Mouse (Mus musculus) frontal cortex, postnatal 25 days (tissue): ENCODE results near the gene Hist1h4b.

Experiments
- DNase-seq, 2 experiments: peaks; one replicate each; pipeline ENCODE4 v3.0.0; 2022; ENCODE audit warnings: low spot score in 2 of 2

Gene Hist1h4b

DNA sequence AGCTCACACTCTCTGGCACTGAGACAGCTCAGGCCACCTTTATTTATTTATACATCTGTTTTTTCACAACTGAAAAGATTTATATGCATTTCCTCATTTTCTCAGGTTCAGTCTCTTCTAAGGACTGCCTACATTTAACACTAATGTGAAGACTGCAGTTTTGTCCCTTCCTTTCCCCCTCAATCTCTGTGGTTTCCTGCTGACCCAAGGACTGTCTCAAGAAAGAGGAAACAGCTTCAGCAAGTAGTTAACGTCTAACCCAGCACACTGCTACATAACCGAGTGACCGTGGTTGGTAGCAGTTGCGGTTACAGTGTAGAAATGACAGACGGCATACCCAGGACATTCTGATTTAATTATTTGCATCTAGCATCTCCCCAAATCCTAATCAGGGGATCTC is 42.6 kb downstream of the Hist1h4b start:
- no peak for DNase-seq

DNA sequence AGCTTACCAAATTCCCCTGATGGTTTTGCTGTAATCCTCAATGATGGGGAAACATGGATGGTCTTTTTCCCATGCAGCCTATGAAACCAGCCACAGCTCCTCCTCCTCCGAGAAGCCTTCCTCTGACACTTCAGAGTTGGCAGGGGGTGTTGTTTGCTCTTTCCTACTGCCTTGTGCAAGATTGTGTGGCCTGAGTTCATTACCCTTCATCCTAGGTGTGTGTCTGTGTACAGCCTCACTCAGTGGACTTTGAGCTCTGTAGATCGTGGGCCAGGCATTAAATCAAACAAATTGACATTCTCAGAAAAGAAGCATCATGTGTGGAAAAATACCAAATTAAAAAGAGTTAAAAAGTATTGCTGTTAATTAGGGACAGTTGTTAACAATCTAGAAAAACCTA is 47.7 kb downstream of the Hist1h4b start:
- no peak for DNase-seq

DNA sequence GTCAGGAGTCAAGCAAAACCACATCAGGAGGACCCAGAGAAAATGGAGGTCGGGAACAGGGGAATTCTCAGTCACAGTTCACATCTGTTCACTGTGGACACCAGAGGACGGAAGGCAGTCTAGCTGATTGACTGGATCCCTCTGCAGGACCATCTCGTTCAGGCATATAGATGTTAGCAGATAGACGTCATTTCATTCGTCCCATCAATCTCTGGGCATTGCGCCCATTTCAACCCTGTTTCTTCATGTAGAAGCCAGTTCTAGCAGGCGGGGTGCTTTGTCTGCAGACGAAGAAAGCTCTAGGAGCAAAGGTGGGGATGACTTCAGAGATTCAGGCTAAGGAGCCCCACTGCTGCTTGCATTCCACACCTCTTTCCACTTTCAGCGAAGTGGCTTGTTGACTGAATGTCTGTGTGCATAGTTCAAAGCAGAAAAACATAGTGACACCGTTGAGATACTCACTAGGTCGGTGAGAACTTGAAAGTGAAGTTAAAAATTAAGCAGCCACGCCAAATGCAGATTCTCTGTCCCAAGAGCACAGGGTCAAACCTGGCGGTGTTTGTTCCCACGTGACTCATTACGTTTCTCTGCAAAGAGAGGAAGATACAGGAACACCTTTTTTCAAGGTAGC is 49.7 kb downstream of the Hist1h4b start, which contains the start of gene Slc17a2:
TSS of gene Slc17a2 (plus strand) at position 572 of the 631 bp plus-strand sequence.
- DNase-seq = no peak
